Mouse (Mus musculus): Measurements from ENCODE around the gene Olfr1382. TPM values are rescaled to one million over a fixed set of nuclear protein-coding genes. Genes with fewer than 3 reads are reported as not detected.
"Not testable (repeated sequence)": the region's sequence is repeated elsewhere in the genome, so short reads cannot be mapped to it uniquely, and the experiment has no call there.

Gene Olfr1382
- polyA plus RNA-seq, 1 experiment from 2014 or later, result not detected

DNA sequence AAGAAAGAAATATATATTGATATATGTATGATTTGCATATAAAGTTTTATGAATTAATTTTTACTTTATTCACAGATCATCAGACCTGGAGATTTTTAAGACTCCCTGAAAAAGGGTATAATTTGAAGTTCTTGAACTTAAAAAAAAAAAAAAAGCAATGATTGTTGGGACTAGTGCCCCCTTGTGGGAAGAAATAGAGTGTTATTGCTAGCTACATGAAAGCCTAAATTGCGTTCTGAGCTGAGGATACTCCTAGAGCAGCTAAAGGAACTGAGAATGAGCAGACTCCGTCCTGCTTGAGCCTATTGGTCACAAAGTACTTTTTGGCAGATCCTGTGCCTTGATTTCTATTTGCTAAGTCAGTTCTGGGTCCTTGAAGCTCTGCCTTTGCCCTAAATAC, 47.0 kb downstream of the Olfr1382 start:
- not testable (repeated sequence) for H3K27ac ChIP-seq (ENCODE audit: low read length); H3K4me3 ChIP-seq (replicated peaks; ENCODE audit: low read length); H3K27me3 ChIP-seq (ENCODE audit: control insufficient read depth, insufficient read depth, low read length); ATAC-seq (ENCODE audit: insufficient read depth, low FRiP score); H3K4me2 ChIP-seq (ENCODE audit: low read depth, low read length); H3K9ac ChIP-seq (ENCODE audit: low read length); H3K4me1 ChIP-seq (ENCODE audit: control insufficient read depth, insufficient read depth, low read length); H3K36me3 ChIP-seq (ENCODE audit: control insufficient read depth, insufficient read depth, low read length); H3K9me3 ChIP-seq (replicated peaks; ENCODE audit: control insufficient read depth, low read length)
- WGBS, result 35% methylated on average over 2 of the region's 2 CpGs

DNA sequence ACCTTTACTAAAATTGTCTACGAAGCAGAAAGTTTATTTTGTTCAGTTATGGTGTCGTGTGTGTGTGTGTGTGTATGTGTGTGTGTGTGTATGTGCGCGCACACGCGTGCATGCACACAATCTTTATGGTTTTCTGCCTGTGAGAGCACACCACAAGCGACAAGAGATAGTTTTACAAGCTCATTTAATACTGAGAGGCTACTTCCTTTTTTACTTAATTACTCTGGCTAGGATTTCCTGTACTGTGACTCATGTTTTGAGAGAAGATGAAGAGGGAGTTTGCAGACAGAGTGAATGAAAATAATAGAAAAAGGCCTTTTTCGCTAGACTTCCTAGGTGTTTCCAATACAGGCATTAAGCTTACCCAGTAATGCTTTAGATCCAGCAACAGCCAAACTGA, 52.4 kb downstream of the Olfr1382 start:
- ATAC-seq (ENCODE audit: insufficient read depth, low FRiP score); H3K9ac ChIP-seq (ENCODE audit: low read length); H3K4me3 ChIP-seq (replicated peaks; ENCODE audit: low read length); H3K27ac ChIP-seq (ENCODE audit: low read length); H3K27me3 ChIP-seq (ENCODE audit: control insufficient read depth, insufficient read depth, low read length); H3K36me3 ChIP-seq (ENCODE audit: control insufficient read depth, insufficient read depth, low read length); H3K4me1 ChIP-seq (ENCODE audit: control insufficient read depth, insufficient read depth, low read length); H3K9me3 ChIP-seq (replicated peaks; ENCODE audit: control insufficient read depth, low read length); H3K4me2 ChIP-seq (ENCODE audit: low read depth, low read length): not testable (repeated sequence)
- WGBS, result 78% methylated on average over 8 of the region's 8 CpGs

Other genes with a start within 250 kb of the Olfr1382 start
- gene Olfr1393, start 249.9 kb upstream of the Olfr1382 start, polyA plus RNA-seq (2015; fragmentation: Nextera tagmentation; extraction: Ambion mirVana), result 0.10 TPM in 1 of 2 replicates, not detected in the other
- gene Olfr1392, start 243.0 kb upstream of the Olfr1382 start, polyA plus RNA-seq (2015; fragmentation: Nextera tagmentation; extraction: Ambion mirVana), result 0.08 TPM in 1 of 2 replicates, not detected in the other
- gene Olfr10, start 223.5 kb upstream of the Olfr1382 start, polyA plus RNA-seq (2015; fragmentation: Nextera tagmentation; extraction: Ambion mirVana), result not detected in 2 replicates
- not detected in 2 replicates for gene Olfr1391, start 205.5 kb upstream of the Olfr1382 start, polyA plus RNA-seq (2015; fragmentation: Nextera tagmentation; extraction: Ambion mirVana)
- not detected in 2 replicates for gene Olfr1390, start 193.1 kb upstream of the Olfr1382 start, polyA plus RNA-seq (2015; fragmentation: Nextera tagmentation; extraction: Ambion mirVana)
- not detected in 2 replicates for gene Olfr1389, start 105.2 kb upstream of the Olfr1382 start, polyA plus RNA-seq (2015; fragmentation: Nextera tagmentation; extraction: Ambion mirVana)
- gene Olfr1388, start 91.6 kb upstream of the Olfr1382 start, polyA plus RNA-seq (2015; fragmentation: Nextera tagmentation; extraction: Ambion mirVana), result 0.18 TPM in 1 of 2 replicates, not detected in the other
- not detected in 2 replicates for gene Olfr1387, start 72.9 kb upstream of the Olfr1382 start, polyA plus RNA-seq (2015; fragmentation: Nextera tagmentation; extraction: Ambion mirVana)
- not detected in 2 replicates for gene Olfr1386, start 63.2 kb upstream of the Olfr1382 start, polyA plus RNA-seq (2015; fragmentation: Nextera tagmentation; extraction: Ambion mirVana)
- gene Olfr1385, start 39.2 kb upstream of the Olfr1382 start, polyA plus RNA-seq (2015; fragmentation: Nextera tagmentation; extraction: Ambion mirVana), result not detected in 2 replicates
- not detected in 2 replicates for gene Olfr1384, start 21.5 kb upstream of the Olfr1382 start, polyA plus RNA-seq (2015; fragmentation: Nextera tagmentation; extraction: Ambion mirVana)
- gene Olfr1383, start 8.6 kb upstream of the Olfr1382 start, polyA plus RNA-seq (2015; fragmentation: Nextera tagmentation; extraction: Ambion mirVana), result not detected in 2 replicates
- gene Olfr1381, start 15.2 kb downstream of the Olfr1382 start, polyA plus RNA-seq (2015; fragmentation: Nextera tagmentation; extraction: Ambion mirVana), result not detected in 2 replicates
- not detected in 2 replicates for gene Olfr1380, start 28.6 kb downstream of the Olfr1382 start, polyA plus RNA-seq (2015; fragmentation: Nextera tagmentation; extraction: Ambion mirVana)
- 5.5 and 5.8 TPM in 2 replicates for gene Flt4, start 81.0 kb downstream of the Olfr1382 start, polyA plus RNA-seq (2015; fragmentation: Nextera tagmentation; extraction: Ambion mirVana)
- not detected in 2 replicates for gene Scgb3a1, start 135.4 kb downstream of the Olfr1382 start, polyA plus RNA-seq (2015; fragmentation: Nextera tagmentation; extraction: Ambion mirVana)
- gene Cnot6, start 184.5 kb downstream of the Olfr1382 start, polyA plus RNA-seq (2015; fragmentation: Nextera tagmentation; extraction: Ambion mirVana), result 30.9 and 33.7 TPM in 2 replicates